Mouse (Mus musculus): ENCODE measurements around the gene Dnah2. TPM values are rescaled to one million over a fixed set of nuclear protein-coding genes. Genes with fewer than 3 reads are reported as not detected.

The Dnah2 gene
- polyA plus RNA-seq, 1 experiment from 2014 or later = 0.36 TPM

GRCm38 (mm10) chr11:69390400-69391034 lies 158.4 kb downstream of the Dnah2 start:
- Histone ChIP-seq H3K9me3 (ENCODE audit: control insufficient read depth, low read length) (no peaks in the 10 kb centered on the region), H3K4me1 (ENCODE audit: control insufficient read depth in 2 of 2, insufficient read depth in 2 of 2, low read length in 2 of 2) (peaks cover 0 to 4% of the 10 kb centered on the region in 2 experiments; a peak in 1 of 4 replicates), H3K4me2 (ENCODE audit: low read length) (no peak overlapping the region), H3K27me3 (ENCODE audit: control insufficient read depth, insufficient read depth, low read length) (no peaks in the 10 kb centered on the region), H3K27ac (replicated peaks in 1 of 2; ENCODE audit: control insufficient read depth in 1 of 2, insufficient read depth in 1 of 2, low read depth in 2 of 2, low read length in 2 of 2) (no peak overlapping the region), H3K36me3 (ENCODE audit: control insufficient read depth, insufficient read depth, low read length) (peaks cover 4% of the 10 kb centered on the region; the same call in 1 of the 2 replicates), H3K9ac (ENCODE audit: low read length) (no peak overlapping the region), H3K4me3 (ENCODE audit: control insufficient read depth in 1 of 2, insufficient read depth in 1 of 2, low read depth in 1 of 2, low read length in 2 of 2) (no peak overlapping the region)
- no peak for ATAC-seq (ENCODE audit: insufficient number of reproducible peaks, insufficient read depth, low FRiP score, low read depth)
- WGBS = 47% methylated on average over 10 of the region's 10 CpGs

DNA sequence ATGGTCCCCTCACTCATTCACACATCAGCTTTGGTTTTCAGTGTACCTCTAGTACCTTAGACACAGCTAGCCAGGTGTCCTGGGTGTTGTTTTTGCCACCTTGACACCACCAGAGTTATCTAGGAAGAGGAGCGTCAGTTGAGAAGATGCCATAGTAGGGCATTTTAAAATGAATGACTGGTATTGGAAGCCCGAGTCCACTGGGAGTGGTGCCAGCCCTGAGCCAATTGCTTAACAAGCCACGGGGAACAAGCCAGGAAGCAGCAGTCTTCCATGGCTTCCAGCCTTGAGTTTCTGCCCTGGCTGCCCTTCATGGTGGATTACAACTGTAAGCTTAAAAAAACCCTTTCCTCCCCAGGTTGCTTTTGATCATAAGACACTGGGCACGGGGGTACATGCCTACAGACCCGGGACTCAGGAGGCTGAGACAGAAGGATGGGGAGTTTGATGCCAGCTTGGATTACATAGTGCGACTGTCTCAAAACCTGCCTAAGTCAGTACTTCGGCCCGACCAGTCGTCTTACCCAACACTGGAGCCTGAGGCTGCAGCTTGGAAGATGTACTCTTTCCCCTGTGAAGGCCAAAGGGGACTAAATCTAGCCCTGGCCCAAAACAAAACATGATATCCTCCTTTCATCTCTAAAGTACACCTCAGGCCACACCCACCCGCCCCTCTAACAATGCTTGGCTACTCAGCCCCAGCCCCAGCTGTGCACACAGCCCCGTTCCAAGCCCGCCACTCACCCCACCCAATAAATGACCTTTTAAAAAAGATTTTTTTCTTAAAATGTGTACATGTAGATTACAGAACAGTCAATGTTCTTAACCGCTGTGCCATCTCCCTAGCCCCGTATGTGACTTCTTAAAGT lies 159.1 kb downstream of the Dnah2 start:
- Histone ChIP-seq H3K4me3 (ENCODE audit: control insufficient read depth in 1 of 2, insufficient read depth in 1 of 2, low read depth in 1 of 2, low read length in 2 of 2) (no peak overlapping the region), H3K27ac (replicated peaks in 1 of 2; ENCODE audit: control insufficient read depth in 1 of 2, insufficient read depth in 1 of 2, low read depth in 2 of 2, low read length in 2 of 2) (no peak overlapping the region), H3K27me3 (ENCODE audit: control insufficient read depth, insufficient read depth, low read length) (no peaks in the 10 kb centered on the region), H3K9me3 (ENCODE audit: control insufficient read depth, low read length) (no peaks in the 10 kb centered on the region), H3K36me3 (ENCODE audit: control insufficient read depth, insufficient read depth, low read length) (peaks cover 4% of the 10 kb centered on the region; the same call in 1 of the 2 replicates), H3K4me2 (ENCODE audit: low read length) (no peak overlapping the region), H3K4me1 (ENCODE audit: control insufficient read depth in 2 of 2, insufficient read depth in 2 of 2, low read length in 2 of 2) (peaks cover 0 to 4% of the 10 kb centered on the region in 2 experiments; a peak in 1 of 4 replicates), H3K9ac (ENCODE audit: low read length) (no peak overlapping the region)
- WGBS = 68% methylated on average over 14 of the region's 14 CpGs
- no peak for ATAC-seq (ENCODE audit: insufficient number of reproducible peaks, insufficient read depth, low FRiP score, low read depth)

DNA sequence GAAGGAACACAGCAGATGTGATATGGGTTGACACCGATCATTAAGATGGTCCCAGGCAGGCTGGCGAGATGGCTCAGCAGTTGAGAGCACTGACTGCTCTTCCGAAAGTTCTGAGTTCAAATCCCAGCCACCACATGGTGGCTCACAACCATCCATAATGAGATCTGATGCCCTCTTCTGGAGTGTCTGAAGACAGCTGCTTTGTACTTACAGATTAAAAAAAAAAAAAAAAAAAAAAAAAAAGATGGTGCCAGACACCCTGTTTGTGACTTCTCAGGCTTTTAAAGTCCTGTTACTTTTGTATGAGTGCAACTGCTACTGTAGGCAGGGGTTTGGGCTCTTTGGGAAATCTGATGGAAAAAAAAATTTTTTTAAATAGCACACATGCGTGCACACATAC lies 160.2 kb downstream of the Dnah2 start:
- Histone ChIP-seq H3K27ac (replicated peaks in 1 of 2; ENCODE audit: control insufficient read depth in 1 of 2, insufficient read depth in 1 of 2, low read depth in 2 of 2, low read length in 2 of 2) (no peak overlapping the region), H3K9ac (ENCODE audit: low read length) (no peak overlapping the region), H3K4me2 (ENCODE audit: low read length) (no peak overlapping the region), H3K36me3 (ENCODE audit: control insufficient read depth, insufficient read depth, low read length) (peaks cover 4% of the 10 kb centered on the region; the same call in 1 of the 2 replicates), H3K4me3 (ENCODE audit: control insufficient read depth in 1 of 2, insufficient read depth in 1 of 2, low read depth in 1 of 2, low read length in 2 of 2) (no peak overlapping the region), H3K4me1 (ENCODE audit: control insufficient read depth in 2 of 2, insufficient read depth in 2 of 2, low read length in 2 of 2) (no peaks in the 10 kb centered on the region; a peak in 1 of 4 replicates), H3K9me3 (ENCODE audit: control insufficient read depth, low read length) (no peaks in the 10 kb centered on the region), H3K27me3 (ENCODE audit: control insufficient read depth, insufficient read depth, low read length) (no peaks in the 10 kb centered on the region)
- WGBS = 95% methylated on average over 4 of the region's 4 CpGs
- no peak for ATAC-seq (ENCODE audit: insufficient number of reproducible peaks, insufficient read depth, low FRiP score, low read depth)

DNA sequence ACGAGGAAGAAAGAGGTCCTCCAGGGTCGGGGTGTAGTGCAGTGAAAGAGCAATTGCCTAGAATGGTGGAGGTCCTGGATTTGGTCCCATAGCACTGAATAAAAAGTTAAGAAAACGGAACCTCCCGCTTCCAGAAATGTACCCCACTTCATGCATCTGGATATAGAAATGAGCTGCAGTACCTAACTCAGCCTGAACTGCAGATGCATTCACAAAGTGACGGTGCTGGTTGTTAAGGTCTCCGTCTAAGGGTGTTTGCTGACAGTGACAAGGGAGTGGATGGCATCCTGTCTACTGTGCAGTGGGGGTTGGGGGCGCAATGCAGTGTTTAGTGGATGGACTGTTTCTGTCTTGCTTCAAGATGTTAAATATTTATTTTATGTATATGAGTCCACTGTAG lies 162.2 kb downstream of the Dnah2 start:
- no peak overlapping the region for H3K9ac ChIP-seq (ENCODE audit: low read length)
- no peaks in the 10 kb centered on the region for H3K36me3 ChIP-seq (ENCODE audit: control insufficient read depth, insufficient read depth, low read length)
- H3K4me3 ChIP-seq (ENCODE audit: control insufficient read depth in 1 of 2, insufficient read depth in 1 of 2, low read depth in 1 of 2, low read length in 2 of 2) = no peak overlapping the region
- H3K4me2 ChIP-seq (ENCODE audit: low read length) = no peak overlapping the region
- WGBS = 70% methylated on average over 7 of the region's 7 CpGs
- H3K27me3 ChIP-seq (ENCODE audit: control insufficient read depth, insufficient read depth, low read length) = no peaks in the 10 kb centered on the region
- ATAC-seq (ENCODE audit: insufficient number of reproducible peaks, insufficient read depth, low FRiP score, low read depth) = no peak
- H3K27ac ChIP-seq (replicated peaks in 1 of 2; ENCODE audit: control insufficient read depth in 1 of 2, insufficient read depth in 1 of 2, low read depth in 2 of 2, low read length in 2 of 2) = no peak overlapping the region
- H3K9me3 ChIP-seq (ENCODE audit: control insufficient read depth, low read length) = no peaks in the 10 kb centered on the region
- peaks cover 4 to 6% of the 10 kb centered on the region in 2 experiments; a peak in 2 of 4 replicates for H3K4me1 ChIP-seq (ENCODE audit: control insufficient read depth in 2 of 2, insufficient read depth in 2 of 2, low read length in 2 of 2)

- Histone ChIP-seq H3K4me3 (ENCODE audit: control insufficient read depth in 1 of 2, insufficient read depth in 1 of 2, low read depth in 1 of 2, low read length in 2 of 2) (no peak overlapping the region), H3K36me3 (ENCODE audit: control insufficient read depth, insufficient read depth, low read length) (no peaks in the 10 kb centered on the region), H3K4me2 (ENCODE audit: low read length) (no peak overlapping the region), H3K4me1 (ENCODE audit: control insufficient read depth in 2 of 2, insufficient read depth in 2 of 2, low read length in 2 of 2) (peaks cover 7 to 16% of the 10 kb centered on the region in 2 experiments; a peak in 2 of 4 replicates), H3K9ac (ENCODE audit: low read length) (no peak overlapping the region), H3K27me3 (ENCODE audit: control insufficient read depth, insufficient read depth, low read length) (no peaks in the 10 kb centered on the region), H3K27ac (replicated peaks in 1 of 2; ENCODE audit: control insufficient read depth in 1 of 2, insufficient read depth in 1 of 2, low read depth in 2 of 2, low read length in 2 of 2) (no peak overlapping the region), H3K9me3 (ENCODE audit: control insufficient read depth, low read length) (no peaks in the 10 kb centered on the region)
- WGBS = 79% methylated on average over 6 of the region's 6 CpGs
- no peak for ATAC-seq (ENCODE audit: insufficient number of reproducible peaks, insufficient read depth, low FRiP score, low read depth)
Measured at GRCm38 (mm10) chr11:69384979-69385378, 163.9 kb downstream of the Dnah2 start.

- no peaks in the 10 kb centered on the region for H3K36me3 ChIP-seq (ENCODE audit: control insufficient read depth, insufficient read depth, low read length)
- H3K4me3 ChIP-seq (ENCODE audit: control insufficient read depth in 1 of 2, insufficient read depth in 1 of 2, low read depth in 1 of 2, low read length in 2 of 2) = no peak overlapping the region
- H3K27me3 ChIP-seq (ENCODE audit: control insufficient read depth, insufficient read depth, low read length) = no peaks in the 10 kb centered on the region
- H3K4me1 ChIP-seq (ENCODE audit: control insufficient read depth in 2 of 2, insufficient read depth in 2 of 2, low read length in 2 of 2) = peaks cover 7 to 16% of the 10 kb centered on the region in 2 experiments; a peak in 2 of 4 replicates
- H3K27ac ChIP-seq (replicated peaks in 1 of 2; ENCODE audit: control insufficient read depth in 1 of 2, insufficient read depth in 1 of 2, low read depth in 2 of 2, low read length in 2 of 2) = no peak overlapping the region
- no peak for ATAC-seq (ENCODE audit: insufficient number of reproducible peaks, insufficient read depth, low FRiP score, low read depth)
- no peak overlapping the region for H3K9ac ChIP-seq (ENCODE audit: low read length)
- H3K9me3 ChIP-seq (ENCODE audit: control insufficient read depth, low read length) = no peaks in the 10 kb centered on the region
- H3K4me2 ChIP-seq (ENCODE audit: low read length) = no peak overlapping the region
- WGBS = 44% methylated on average over 10 of the region's 10 CpGs
Measured at GRCm38 (mm10) chr11:69382478-69383105, 166.3 kb downstream of the Dnah2 start.

DNA sequence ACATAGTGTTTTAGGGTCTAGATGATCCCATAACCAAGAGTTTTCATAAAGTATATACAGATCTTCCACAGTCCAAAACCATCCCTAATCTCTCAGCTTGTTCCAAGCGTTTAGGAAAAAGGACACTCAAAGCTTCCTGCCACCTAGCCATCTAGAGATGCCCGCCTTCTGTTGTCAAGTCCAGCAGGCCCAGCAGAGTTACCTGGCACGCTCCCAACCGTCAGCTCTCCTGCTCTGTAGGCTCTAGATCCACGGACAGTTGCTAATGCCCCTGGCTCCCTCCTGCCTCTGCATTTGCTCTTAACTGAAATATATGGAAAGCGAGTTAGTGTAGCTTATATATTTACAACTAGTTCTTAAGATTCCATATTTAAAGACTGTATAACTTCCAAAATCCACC lies 167.6 kb downstream of the Dnah2 start:
- Histone ChIP-seq H3K9me3 (ENCODE audit: control insufficient read depth, low read length) (no peaks in the 10 kb centered on the region), H3K4me3 (ENCODE audit: control insufficient read depth in 1 of 2, insufficient read depth in 1 of 2, low read depth in 1 of 2, low read length in 2 of 2) (no peak overlapping the region), H3K27ac (replicated peaks in 1 of 2; ENCODE audit: control insufficient read depth in 1 of 2, insufficient read depth in 1 of 2, low read depth in 2 of 2, low read length in 2 of 2) (no peak overlapping the region), H3K9ac (ENCODE audit: low read length) (no peak overlapping the region), H3K4me1 (ENCODE audit: control insufficient read depth in 2 of 2, insufficient read depth in 2 of 2, low read length in 2 of 2) (peaks cover 7 to 16% of the 10 kb centered on the region in 2 experiments; a peak in 2 of 4 replicates), H3K27me3 (ENCODE audit: control insufficient read depth, insufficient read depth, low read length) (no peaks in the 10 kb centered on the region), H3K4me2 (ENCODE audit: low read length) (no peak overlapping the region), H3K36me3 (ENCODE audit: control insufficient read depth, insufficient read depth, low read length) (0 out of 2 replicates have a peak, but pooled peaks cover 4% of the 10 kb centered on the region)
- no peak for ATAC-seq (ENCODE audit: insufficient number of reproducible peaks, insufficient read depth, low FRiP score, low read depth)
- WGBS = 67% methylated on average over 6 of the region's 6 CpGs
